Mouse (Mus musculus) heart, postnatal 0 days (tissue): Measurements from ENCODE around the gene Selenoo.

ENCODE experiments used
- CTCF ChIP-seq: IDR thresholded peaks from 2 replicates; pipeline ENCODE4 v1.5.1; 2016; ENCODE audit warnings: antibody characterized with exemption, control low read depth, low read depth
- EP300 ChIP-seq: IDR thresholded peaks from 2 replicates; pipeline ENCODE4 v1.6.1; 2016; ENCODE audit warnings: antibody characterized with exemption, low read depth

GRCm38 (mm10) chr15:89074613-89075477 is 14.0 kb upstream of the Selenoo start, which contains the start of gene Trabd:
- TF ChIP-seq CTCF (no peak), EP300 (0 out of 2 replicates have a peak, but pooled peaks have one; percentile 16)
